Mouse (Mus musculus): ENCODE measurements at regions not wholly inside any gene's neighbourhood (a gene's known extent, or its start where the extent isn't known, plus 50 kb on each side); places are given as distances from the start of the nearest gene placed in this dataset.

GRCm38 (mm10) chr9:79201755-79202154 is 516.9 kb downstream of the Col12a1 start:
- Histone ChIP-seq H3K27me3 (ENCODE audit: control insufficient read depth, insufficient read depth, low read length) (no peaks in the 10 kb centered on the region), H3K27ac (no peak overlapping the region), H3K4me1 (replicated peaks; ENCODE audit: control insufficient read depth in 2 of 2, insufficient read depth in 2 of 2, low read length in 1 of 2) (no peaks in the 10 kb centered on the region), H3K9me3 (ENCODE audit: control insufficient read depth, low read length) (no peaks in the 10 kb centered on the region), H3K4me2 (ENCODE audit: low read depth) (no peak overlapping the region), H3K4me3 (ENCODE audit: insufficient read depth in 1 of 2, low read depth in 2 of 2, low read length in 2 of 2) (no peak overlapping the region), H3K36me3 (replicated peaks; ENCODE audit: control insufficient read depth, insufficient read depth, low read depth) (no peaks in the 10 kb centered on the region), H3K9ac (replicated peaks) (no peak overlapping the region)
- WGBS (ENCODE audit: insufficient replicate concordance) = 38% methylated on average over 3 of the region's 3 CpGs
- no peak for DNase-seq (ENCODE audit: low read depth in 3 of 3, low spot score in 3 of 3)
- TF ChIP-seq EP300 (IDR thresholded peaks at IDR 0.05; ENCODE audit: low read depth) (no peak), CTCF (IDR thresholded peaks at IDR 0.05; ENCODE audit: low read depth) (no peak)
- ATAC-seq (ENCODE audit: insufficient read depth) = no peak

GRCm38 (mm10) chr9:79213364-79213763 is 505.3 kb downstream of the Col12a1 start:
- no peaks in the 10 kb centered on the region for H3K4me1 ChIP-seq (replicated peaks; ENCODE audit: control insufficient read depth in 2 of 2, insufficient read depth in 2 of 2, low read length in 1 of 2)
- no peak overlapping the region for H3K4me3 ChIP-seq (ENCODE audit: insufficient read depth in 1 of 2, low read depth in 2 of 2, low read length in 2 of 2)
- peak; percentile 23 to 38 (median 28) for DNase-seq (ENCODE audit: low read depth in 3 of 3, low spot score in 3 of 3)
- H3K36me3 ChIP-seq (replicated peaks; ENCODE audit: control insufficient read depth, insufficient read depth, low read depth) = no peaks in the 10 kb centered on the region
- no peak overlapping the region for H3K4me2 ChIP-seq (ENCODE audit: low read depth)
- H3K27ac ChIP-seq = no peak overlapping the region
- ATAC-seq (ENCODE audit: insufficient read depth) = peak; percentile 65
- no peak overlapping the region for H3K9ac ChIP-seq (replicated peaks)
- WGBS (ENCODE audit: insufficient replicate concordance) = 54% methylated on average over 6 of the region's 6 CpGs
- no peaks in the 10 kb centered on the region for H3K9me3 ChIP-seq (ENCODE audit: control insufficient read depth, low read length)
- no peak for TF ChIP-seq CTCF (IDR thresholded peaks at IDR 0.05; ENCODE audit: low read depth)
- TF ChIP-seq EP300 (IDR thresholded peaks at IDR 0.05; ENCODE audit: low read depth) = no peak
- H3K27me3 ChIP-seq (ENCODE audit: control insufficient read depth, insufficient read depth, low read length) = no peaks in the 10 kb centered on the region

GRCm38 (mm10) chr9:79215986-79216385 is 502.6 kb downstream of the Col12a1 start:
- 25% methylated on average over 3 of the region's 3 CpGs for WGBS (ENCODE audit: insufficient replicate concordance)
- TF ChIP-seq CTCF (IDR thresholded peaks at IDR 0.05; ENCODE audit: low read depth) (no peak), EP300 (IDR thresholded peaks at IDR 0.05; ENCODE audit: low read depth) (no peak)
- no peak for ATAC-seq (ENCODE audit: insufficient read depth)

GRCm38 (mm10) chr9:79216432-79216831 is 502.2 kb downstream of the Col12a1 start:
- Histone ChIP-seq H3K9ac (replicated peaks) (no peak overlapping the region), H3K4me2 (ENCODE audit: low read depth) (no peak overlapping the region), H3K9me3 (ENCODE audit: control insufficient read depth, low read length) (no peaks in the 10 kb centered on the region), H3K27ac (no peak overlapping the region), H3K4me1 (replicated peaks; ENCODE audit: control insufficient read depth in 2 of 2, insufficient read depth in 2 of 2, low read length in 1 of 2) (no peaks in the 10 kb centered on the region), H3K27me3 (ENCODE audit: control insufficient read depth, insufficient read depth, low read length) (no peaks in the 10 kb centered on the region), H3K4me3 (ENCODE audit: insufficient read depth in 1 of 2, low read depth in 2 of 2, low read length in 2 of 2) (no peak overlapping the region), H3K36me3 (replicated peaks; ENCODE audit: control insufficient read depth, insufficient read depth, low read depth) (no peaks in the 10 kb centered on the region)
- ATAC-seq (ENCODE audit: insufficient read depth) (no peak), DNase-seq (ENCODE audit: low read depth in 3 of 3, low spot score in 3 of 3) (no peak)
- TF ChIP-seq CTCF (IDR thresholded peaks at IDR 0.05; ENCODE audit: low read depth) (no peak), EP300 (IDR thresholded peaks at IDR 0.05; ENCODE audit: low read depth) (no peak)
- WGBS (ENCODE audit: insufficient replicate concordance) = 40% methylated on average over 2 of the region's 2 CpGs

More at GRCm38 (mm10) chr9:79215986-79216385, 502.6 kb downstream of the Col12a1 start:
- H3K27ac ChIP-seq = no peak overlapping the region
- no peak overlapping the region for H3K4me3 ChIP-seq (ENCODE audit: insufficient read depth in 1 of 2, low read depth in 2 of 2, low read length in 2 of 2)
- no peak for DNase-seq (ENCODE audit: low read depth in 3 of 3, low spot score in 3 of 3)
- H3K4me2 ChIP-seq (ENCODE audit: low read depth) = no peak overlapping the region
- no peak overlapping the region for H3K9ac ChIP-seq (replicated peaks)
- no peaks in the 10 kb centered on the region for H3K36me3 ChIP-seq (replicated peaks; ENCODE audit: control insufficient read depth, insufficient read depth, low read depth)
- H3K4me1 ChIP-seq (replicated peaks; ENCODE audit: control insufficient read depth in 2 of 2, insufficient read depth in 2 of 2, low read length in 1 of 2) = no peaks in the 10 kb centered on the region
- H3K27me3 ChIP-seq (ENCODE audit: control insufficient read depth, insufficient read depth, low read length) = no peaks in the 10 kb centered on the region
- no peaks in the 10 kb centered on the region for H3K9me3 ChIP-seq (ENCODE audit: control insufficient read depth, low read length)

- 48% methylated on average over 3 of the region's 3 CpGs for WGBS (ENCODE audit: insufficient replicate concordance)
Measured at GRCm38 (mm10) chr9:79233081-79233480, 485.6 kb downstream of the Col12a1 start.

More at GRCm38 (mm10) chr9:79233081-79233480, 485.6 kb downstream of the Col12a1 start:
- Histone ChIP-seq H3K9me3 (ENCODE audit: control insufficient read depth, low read length) (no peaks in the 10 kb centered on the region), H3K4me1 (replicated peaks; ENCODE audit: control insufficient read depth in 2 of 2, insufficient read depth in 2 of 2, low read length in 1 of 2) (no peaks in the 10 kb centered on the region), H3K9ac (replicated peaks) (no peak overlapping the region), H3K27ac (no peak overlapping the region), H3K4me2 (ENCODE audit: low read depth) (no peak overlapping the region), H3K4me3 (ENCODE audit: insufficient read depth in 1 of 2, low read depth in 2 of 2, low read length in 2 of 2) (no peak overlapping the region), H3K27me3 (ENCODE audit: control insufficient read depth, insufficient read depth, low read length) (no peaks in the 10 kb centered on the region), H3K36me3 (replicated peaks; ENCODE audit: control insufficient read depth, insufficient read depth, low read depth) (no peaks in the 10 kb centered on the region)
- DNase-seq (ENCODE audit: low read depth in 3 of 3, low spot score in 3 of 3) = no peak
- TF ChIP-seq EP300 (IDR thresholded peaks at IDR 0.05; ENCODE audit: low read depth) (no peak), CTCF (IDR thresholded peaks at IDR 0.05; ENCODE audit: low read depth) (no peak)
- no peak for ATAC-seq (ENCODE audit: insufficient read depth)
